Mouse (Mus musculus) ZHBTc4 (cell line): ENCODE measurements at regions not wholly inside any gene's neighbourhood (a gene's known extent, or its start where the extent isn't known, plus 50 kb on each side); places are given as distances from the start of the nearest gene placed in this dataset.

Experiments used
- DNase-seq: peaks from one replicate; pipeline ENCODE4 v3.0.0-alpha.2; 2011; ENCODE audit warnings: low read depth, low spot score

GRCm38 (mm10) chr10:21482055-21482454, 105.0 kb downstream of the Aldh8a1 start:
- DNase-seq: no peak

GRCm38 (mm10) chr10:21482659-21483058, 105.6 kb downstream of the Aldh8a1 start:
- DNase-seq: no peak

- no peak for DNase-seq
These were observed 106.3 kb downstream of the Aldh8a1 start for GRCm38 (mm10) chr10:21483373-21483772.

GRCm38 (mm10) chr10:21488374-21488930, 104.5 kb upstream of the 1700020N01Rik start:
- DNase-seq: no peak

- DNase-seq: no peak
These were observed 102.0 kb upstream of the 1700020N01Rik start for GRCm38 (mm10) chr10:21490910-21491309.

- DNase-seq: no peak
These were observed 100.6 kb upstream of the 1700020N01Rik start for GRCm38 (mm10) chr10:21492254-21492894.

- DNase-seq: peak; percentile 84
These were observed 98.4 kb upstream of the 1700020N01Rik start for GRCm38 (mm10) chr10:21494536-21494935.

- no peak for DNase-seq
These were observed 95.8 kb upstream of the 1700020N01Rik start for GRCm38 (mm10) chr10:21497110-21497509.

GRCm38 (mm10) chr10:21498143-21498542, 94.8 kb upstream of the 1700020N01Rik start:
- no peak for DNase-seq

GRCm38 (mm10) chr10:21501658-21502057, 91.3 kb upstream of the 1700020N01Rik start:
- no peak for DNase-seq

GRCm38 (mm10) chr10:21504431-21504830, 88.5 kb upstream of the 1700020N01Rik start:
- no peak for DNase-seq

- no peak for DNase-seq
These were observed 81.6 kb upstream of the 1700020N01Rik start for GRCm38 (mm10) chr10:21511386-21511785.

- no peak for DNase-seq
These were observed 80.5 kb upstream of the 1700020N01Rik start for GRCm38 (mm10) chr10:21512486-21512885.

GRCm38 (mm10) chr10:21517721-21518120, 75.2 kb upstream of the 1700020N01Rik start:
- DNase-seq: no peak

- no peak for DNase-seq
These were observed 72.1 kb upstream of the 1700020N01Rik start for GRCm38 (mm10) chr10:21520854-21521253.

- no peak for DNase-seq
These were observed 67.4 kb upstream of the 1700020N01Rik start for GRCm38 (mm10) chr10:21525555-21525954.

GRCm38 (mm10) chr10:21528396-21528795, 64.5 kb upstream of the 1700020N01Rik start:
- no peak for DNase-seq

GRCm38 (mm10) chr10:21529098-21529749, 63.7 kb upstream of the 1700020N01Rik start:
- no peak for DNase-seq

- DNase-seq: no peak
These were observed 60.8 kb upstream of the 1700020N01Rik start for GRCm38 (mm10) chr10:21532142-21532541.

GRCm38 (mm10) chr10:21535631-21536030, 57.3 kb upstream of the 1700020N01Rik start:
- no peak for DNase-seq

GRCm38 (mm10) chr10:21538481-21538880, 54.5 kb upstream of the 1700020N01Rik start:
- DNase-seq: peak; percentile 19
